Mouse (Mus musculus) CH12.LX (cell line): ENCODE measurements around the gene Abhd16a. TPM values are rescaled to one million over a fixed set of nuclear protein-coding genes. Genes with fewer than 3 reads are reported as not detected.

Experiments used
- DNase-seq: peaks from one replicate; pipeline ENCODE4 v3.0.0-alpha.2; 2013; ENCODE audit errors: extremely low read depth
- H3K27ac ChIP-seq: 2 replicates; pipeline ENCODE4 v1.5.1; 2012; ENCODE audit warnings: low read depth, mild to moderate bottlenecking, control low read depth, moderate library complexity; ENCODE audit not compliant: insufficient read depth
- H3K27me3 ChIP-seq: replicated peaks from 2 replicates; pipeline ENCODE3; 2012; ENCODE audit warnings: inconsistent platforms
- H3K36me3 ChIP-seq, 2 experiments: replicated peaks in 1 of 2; 2 replicates each; pipeline versions ENCODE3 to v1.6.1; 2012; ENCODE audit warnings: inconsistent platforms in 1 of 2, low read length in 1 of 2, mild to moderate bottlenecking in 1 of 2, mixed read lengths in 1 of 2, moderate library complexity in 1 of 2; ENCODE audit not compliant: control insufficient read depth in 1 of 2, insufficient read depth in 1 of 2
- H3K4me1 ChIP-seq, 2 experiments: 2 replicates each; pipeline ENCODE4 v1.6.1; 2012; ENCODE audit warnings: inconsistent platforms in 1 of 2, moderate library complexity in 1 of 2; ENCODE audit not compliant: insufficient read depth in 2 of 2, control insufficient read depth in 1 of 2
- H3K4me2 ChIP-seq: 2 replicates; pipeline ENCODE4 v1.6.1; 2012; ENCODE audit warnings: low read depth, mild to moderate bottlenecking, control low read depth; ENCODE audit not compliant: poor library complexity, insufficient read depth, severe bottlenecking
- H3K4me3 ChIP-seq, 3 experiments: fragments of 150-350 bp in 1 of 3; sonication (generic) in 1 of 3; replicated peaks in 1 of 3; 2 replicates each; pipeline versions ENCODE3 to v1.5.1; 2011 to 2012; ENCODE audit warnings: low read depth in 2 of 3, low read length in 2 of 3, mild to moderate bottlenecking in 2 of 3, moderate library complexity in 2 of 3, control low read depth in 1 of 3, improper control_type of control experiment in 1 of 3, inconsistent platforms in 1 of 3, mixed read lengths in 1 of 3; ENCODE audit not compliant: poor library complexity in 1 of 3
- H3K79me2 ChIP-seq: replicated peaks from 2 replicates; pipeline ENCODE4 v1.6.1; 2012; ENCODE audit warnings: mild to moderate bottlenecking, moderate library complexity; ENCODE audit not compliant: control insufficient read depth, poor library complexity, insufficient read depth, severe bottlenecking; ENCODE audit errors: extremely low read depth
- H3K9ac ChIP-seq: 2 replicates; pipeline ENCODE4 v1.6.1; 2012; ENCODE audit warnings: low read depth, mild to moderate bottlenecking, control low read depth, moderate library complexity; ENCODE audit not compliant: insufficient read depth
- H3K9me3 ChIP-seq: replicated peaks from 2 replicates; pipeline ENCODE3; 2012; ENCODE audit warnings: low read length, inconsistent platforms, mixed read lengths
- BHLHE40 ChIP-seq: IDR thresholded peaks from 2 replicates; pipeline ENCODE4 v1.6.1; 2011; ENCODE audit warnings: mild to moderate bottlenecking, low read depth, low read length, improper control_type of control experiment
- CHD1 ChIP-seq: IDR thresholded peaks from 2 replicates; pipeline ENCODE4 v1.6.1; 2012; ENCODE audit warnings: low read depth, low read length, improper control_type of control experiment, inconsistent platforms
- CHD2 ChIP-seq: IDR thresholded peaks from 2 replicates; pipeline ENCODE4 v1.6.1; 2011; ENCODE audit warnings: low read length, improper control_type of control experiment
- CTCF ChIP-seq, 2 experiments: IDR thresholded peaks in 1 of 2; conservative IDR thresholded peaks in 1 of 2; 2 replicates each; pipeline ENCODE4 v1.5.1; 2011 to 2012; ENCODE audit warnings: low read depth in 2 of 2, low read length in 2 of 2, improper control_type of control experiment in 1 of 2, inconsistent platforms in 1 of 2, mild to moderate bottlenecking in 1 of 2, moderate library complexity in 1 of 2
- E2F4 ChIP-seq: IDR thresholded peaks from 2 replicates; pipeline ENCODE4 v1.6.1; 2011; ENCODE audit warnings: low read depth, low read length, improper control_type of control experiment; ENCODE audit not compliant: insufficient replicate concordance
- ELF1 ChIP-seq: IDR thresholded peaks from 2 replicates; pipeline ENCODE4 v1.6.1; 2014; ENCODE audit warnings: low read depth, mild to moderate bottlenecking, inconsistent platforms, low read length, improper control_type of control experiment
- ETS1 ChIP-seq: conservative IDR thresholded peaks from 2 replicates; pipeline ENCODE4 v1.6.1; 2012; ENCODE audit warnings: low read depth, mild to moderate bottlenecking, inconsistent platforms, low read length, improper control_type of control experiment, moderate library complexity
- HCFC1 ChIP-seq: IDR thresholded peaks from 2 replicates; pipeline ENCODE4 v1.6.1; 2012; ENCODE audit warnings: low read depth, mild to moderate bottlenecking, inconsistent platforms, low read length, improper control_type of control experiment
- IRF4 ChIP-seq: IDR thresholded peaks from 2 replicates; pipeline ENCODE4 v1.6.1; 2014; ENCODE audit warnings: low read depth, mild to moderate bottlenecking, inconsistent platforms, low read length, improper control_type of control experiment
- JUND ChIP-seq: conservative IDR thresholded peaks from 2 replicates; pipeline ENCODE4 v1.6.1; 2011; ENCODE audit warnings: low read depth, low read length, improper control_type of control experiment
- MAX ChIP-seq: IDR thresholded peaks from 2 replicates; pipeline ENCODE4 v1.6.1; 2011; ENCODE audit warnings: low read length, improper control_type of control experiment
- MEF2A ChIP-seq: IDR thresholded peaks from 2 replicates; pipeline ENCODE4 v1.6.1; 2014; ENCODE audit warnings: low read depth, mild to moderate bottlenecking, inconsistent platforms, low read length, improper control_type of control experiment, borderline replicate concordance
- POLR2AphosphoS2 ChIP-seq: IDR thresholded peaks from 2 replicates; pipeline ENCODE4 v1.6.1; 2011; ENCODE audit warnings: low read depth, low read length, improper control_type of control experiment
- RCOR1 ChIP-seq: conservative IDR thresholded peaks from 2 replicates; pipeline ENCODE4 v1.6.1; 2012; ENCODE audit warnings: low read depth, mild to moderate bottlenecking, inconsistent platforms, low read length, improper control_type of control experiment
- SIN3A ChIP-seq: IDR thresholded peaks from 2 replicates; pipeline ENCODE4 v1.6.1; 2012; ENCODE audit warnings: low read length, improper control_type of control experiment, inconsistent platforms
- SMC3 ChIP-seq: IDR thresholded peaks from 2 replicates; pipeline ENCODE4 v1.6.1; 2011; ENCODE audit warnings: low read depth, low read length, improper control_type of control experiment
- TBP ChIP-seq: conservative IDR thresholded peaks from 2 replicates; pipeline ENCODE4 v1.6.1; 2011; ENCODE audit warnings: low read depth, low read length, improper control_type of control experiment
- TCF12 ChIP-seq: IDR thresholded peaks from 2 replicates; pipeline ENCODE4 v1.6.1; 2014; ENCODE audit warnings: low read depth, mild to moderate bottlenecking, inconsistent platforms, low read length, improper control_type of control experiment
- UBTF ChIP-seq: IDR thresholded peaks from 2 replicates; pipeline ENCODE4 v1.6.1; 2012; ENCODE audit warnings: low read depth, mild to moderate bottlenecking, inconsistent platforms, low read length, improper control_type of control experiment, moderate library complexity
- ZC3H11A ChIP-seq: IDR thresholded peaks from 2 replicates; pipeline ENCODE4 v1.6.1; 2012; ENCODE audit warnings: low read depth, mild to moderate bottlenecking, inconsistent platforms, low read length, improper control_type of control experiment
- ZMIZ1 ChIP-seq: IDR thresholded peaks from 2 replicates; pipeline ENCODE4 v1.6.1; 2012; ENCODE audit warnings: low read depth, mild to moderate bottlenecking, inconsistent platforms, low read length, improper control_type of control experiment
- ZNF384 ChIP-seq: IDR thresholded peaks from 2 replicates; pipeline ENCODE4 v1.6.1; 2012; ENCODE audit warnings: low read depth, low read length, improper control_type of control experiment, inconsistent platforms
- dilution Hi-C: fragments of 300-500 bp; cut with MboI; formaldehyde crosslinking; loops from 2 replicates; pipeline ENCODE4 v1.14.3; 2020; ENCODE audit warnings: low sequenced_read_pairs; ENCODE audit not compliant: extremely low pct_unique_long_range_greater_than_20kb, extremely low pct_ligation_motif_present
- in situ Hi-C: fragments of 300-500 bp; cut with MboI; formaldehyde crosslinking; loops from 3 replicates; pipeline ENCODE4 v1.14.3; 2019; ENCODE audit warnings: low sequenced_read_pairs, low pct_ligation_motif_present, low pct_unique_long_range_greater_than_20kb, mixed read lengths
- polyA plus RNA-seq: library from polyadenylated mRNA; unstranded; fragments of >175 nt; gene quantifications from 2 replicates; pipeline ENCODE4 v1.2.1, GENCODE M21; 2012; ENCODE audit warnings: low read depth; ENCODE audit not compliant: insufficient read length
- total RNA-seq, 2 experiments: library from RNA; depleted of rRNA; stranded (reverse); fragments of 300-350 nt in 1 of 2; fragments of >200 nt in 1 of 2; gene quantifications; 2 replicates each; pipeline ENCODE4 v1.2.3; 2012 to 2014

Gene Abhd16a
- total and polyA plus RNA-seq, 3 experiments: 11.6 to 16.6 (median 15.3) TPM

- H3K27ac ChIP-seq: no peak overlapping the region
- peaks cover 40 to 59% of the 10 kb centered on the region in 2 experiments for H3K36me3 ChIP-seq
- H3K4me2 ChIP-seq: no peak overlapping the region
- dilution Hi-C loops: no loop called here
- TF ChIP-seq ZNF384 (no peak), TCF12 (no peak), IRF4 (no peak), TBP (no peak), UBTF (no peak), SIN3A (no peak), E2F4 (no peak), ZC3H11A (no peak), CHD2 (no peak), MAX (no peak), RCOR1 (no peak), MEF2A (no peak), ZMIZ1 (no peak), POLR2AphosphoS2 (no peak), JUND (no peak)
- TF ChIP-seq, all 38 proteins: peak for 0
- Histone ChIP-seq H3K4me1 (peaks cover 0 to 4% of the 10 kb centered on the region in 2 experiments; a peak in 1 of 4 replicates), H3K9ac (no peak overlapping the region), H3K9me3 (no peaks in the 10 kb centered on the region), H3K4me3 (no peak overlapping the region), H3K79me2 (no peaks in the 10 kb centered on the region), H3K27me3 (no peaks in the 10 kb centered on the region)
- no peak for DNase-seq
- in situ Hi-C loops: no loop called here
These were observed 15.0 kb downstream of the Abhd16a start for GRCm38 (mm10) chr17:35104079-35104478.

- no peak for TF ChIP-seq CTCF (conservative IDR thresholded peaks at IDR 0.05 in 1 of 2, IDR thresholded peaks at IDR 0.05 in 1 of 2; ENCODE audit: low read depth in 2 of 2, low read length in 2 of 2)
- no peak for TF ChIP-seq IRF4
- no peak for TF ChIP-seq HCFC1
- TF ChIP-seq BHLHE40: no peak
- TF ChIP-seq MEF2A: no peak
- no peak for TF ChIP-seq SMC3
- TF ChIP-seq ETS1: no peak
- TF ChIP-seq CHD1: no peak
- no peak for TF ChIP-seq ELF1
- no peak overlapping the region for H3K4me2 ChIP-seq
- H3K79me2 ChIP-seq: no peaks in the 10 kb centered on the region
- no peak for DNase-seq
- H3K9ac ChIP-seq: no peak overlapping the region
- H3K27me3 ChIP-seq: no peaks in the 10 kb centered on the region
- in situ Hi-C loops: no loop called here
- no peak overlapping the region for H3K27ac ChIP-seq
- H3K36me3 ChIP-seq: peaks cover 35 to 52% of the 10 kb centered on the region in 2 experiments
- dilution Hi-C loops: no loop called here
- peaks cover 0 to 4% of the 10 kb centered on the region in 2 experiments; a peak in 1 of 4 replicates for H3K4me1 ChIP-seq
- H3K4me3 ChIP-seq: no peak overlapping the region
- H3K9me3 ChIP-seq: no peaks in the 10 kb centered on the region
These were observed 15.7 kb downstream of the Abhd16a start for GRCm38 (mm10) chr17:35104754-35105153.
